In the genomic region with DNA sequence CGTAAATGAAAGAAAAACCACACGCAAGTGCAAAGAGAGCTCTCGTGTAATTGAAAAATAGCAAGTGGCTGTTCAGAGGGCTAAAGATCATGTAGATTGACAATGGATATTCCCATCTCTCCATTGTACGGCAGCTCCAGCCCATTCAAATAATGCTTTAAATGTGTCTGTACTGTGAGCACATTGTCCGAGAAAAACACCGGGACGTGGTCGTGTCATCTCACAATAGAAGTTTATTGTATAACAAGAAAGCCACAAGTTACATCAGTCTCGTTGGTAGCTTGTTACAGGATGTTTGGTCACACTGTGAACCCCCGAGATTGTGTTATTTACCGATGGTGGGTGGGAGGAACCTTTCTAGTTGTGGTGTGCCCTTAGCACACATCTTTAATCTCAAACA, we compare ENCODE assay signal across 8 mouse cellular contexts. TPM values are rescaled to one million over a fixed set of nuclear protein-coding genes. Genes with fewer than 3 reads are reported as not detected.
DNase-seq lines count a peak whose midpoint lies in the region; ATAC-seq and TF ChIP-seq lines count a peak whose summit lies in the region.

No protein-coding gene starts in this region.

- ATAC-seq in hindbrain, embryonic 15.5 days (ENCODE audit: low FRiP score, low read depth): no peak
- peak; percentile 30 for ATAC-seq in midbrain, embryonic 16.5 days

- no peaks in the 10 kb centered on the region for H3K27me3 ChIP-seq in kidney, adult 2 months (replicated peaks; ENCODE audit: control insufficient read depth, insufficient read depth, low read length)
- H3K27me3 ChIP-seq in hindbrain, embryonic 15.5 days: no peaks in the 10 kb centered on the region
- no peaks in the 10 kb centered on the region for H3K27me3 ChIP-seq in midbrain, embryonic 16.5 days (ENCODE audit: control insufficient read depth, insufficient read depth, low read depth, low read length)

- peak overlapping the region; percentile 51 for H3K27ac ChIP-seq in kidney, adult 2 months (ENCODE audit: insufficient read depth, low read depth, low read length)
- H3K27ac ChIP-seq in hindbrain, embryonic 15.5 days (replicated peaks): peak overlapping the region; percentile 88
- H3K27ac ChIP-seq in midbrain, embryonic 16.5 days (ENCODE audit: low read length): peak overlapping the region; percentile 87

- DNase-seq in kidney, adult 2 months: no peak
- no peak for DNase-seq in kidney, postnatal 25 days
- DNase-seq in NIH3T3 (ENCODE audit: low read depth): peak; percentile 24
- DNase-seq in urinary bladder, postnatal 4 days (ENCODE audit: low spot score in 2 of 2): no peak
- DNase-seq in left cerebral cortex, postnatal 36 days (ENCODE audit: low spot score in 2 of 2): no peak
- no peak for DNase-seq in lung, adult 18-20 months

- no peaks in the 10 kb centered on the region; the same call in 1 of the 2 replicates for H3K36me3 ChIP-seq in kidney, adult 2 months (ENCODE audit: control insufficient read depth, insufficient read depth, low read length)
- H3K36me3 ChIP-seq in hindbrain, embryonic 15.5 days: peaks cover 23% of the 10 kb centered on the region
- peaks cover 11% of the 10 kb centered on the region for H3K36me3 ChIP-seq in midbrain, embryonic 16.5 days (ENCODE audit: control insufficient read depth, insufficient read depth, low read length)

- H3K9ac ChIP-seq in hindbrain, embryonic 15.5 days: peak overlapping the region; percentile 86
- H3K9ac ChIP-seq in midbrain, embryonic 16.5 days (ENCODE audit: low read depth, low read length): peak overlapping the region; percentile 82

- H3K4me2 ChIP-seq in hindbrain, embryonic 15.5 days: peak overlapping the region; percentile 84
- peak overlapping the region; percentile 85 for H3K4me2 ChIP-seq in midbrain, embryonic 16.5 days (ENCODE audit: low read length)

- no peak for TF ChIP-seq POLR2A in kidney, adult 2 months (IDR thresholded peaks at IDR 0.05; ENCODE audit: low read depth, low read length)

- H3K4me3 ChIP-seq in kidney, adult 2 months (ENCODE audit: insufficient read depth, low read depth, low read length): peak overlapping the region; percentile 82
- peak overlapping the region; percentile 72 for H3K4me3 ChIP-seq in hindbrain, embryonic 15.5 days
- H3K4me3 ChIP-seq in midbrain, embryonic 16.5 days (ENCODE audit: low read depth, low read length): peak overlapping the region; percentile 76

- 2% methylated on average over 11 of the region's 11 CpGs for WGBS in kidney, adult 2 months
- 6% methylated on average over 11 of the region's 11 CpGs for WGBS in hindbrain, embryonic 15.5 days
- 6% methylated on average over 11 of the region's 11 CpGs for WGBS in midbrain, embryonic 16.5 days

- no peak for TF ChIP-seq CTCF in kidney, adult 2 months (conservative IDR thresholded peaks at IDR 0.05; ENCODE audit: insufficient read depth, insufficient read length, low read depth, low read length)

- peaks cover 2% of the 10 kb centered on the region; the same call in 1 of the 2 replicates for H3K4me1 ChIP-seq in kidney, adult 2 months (ENCODE audit: control insufficient read depth, insufficient read depth, low read length)
- H3K4me1 ChIP-seq in hindbrain, embryonic 15.5 days (replicated peaks): peaks cover 25% of the 10 kb centered on the region
- H3K4me1 ChIP-seq in midbrain, embryonic 16.5 days (ENCODE audit: control insufficient read depth, insufficient read depth, low read length): peaks cover 21% of the 10 kb centered on the region

- no peaks in the 10 kb centered on the region for H3K9me3 ChIP-seq in hindbrain, embryonic 15.5 days
- no peaks in the 10 kb centered on the region for H3K9me3 ChIP-seq in midbrain, embryonic 16.5 days (replicated peaks; ENCODE audit: control insufficient read depth, low read length, poor library complexity, severe bottlenecking)

- intact Hi-C loops in left cerebral cortex, postnatal 36 days (cut with DNase I): no loop called here

RNA-seq across cellular contexts. Expression of gene Ppil3, which starts 0.6 kb away (rescaled TPM):
- polyA plus RNA-seq in kidney, adult 2 months (2012; rRNA removed): 18.4 and 25.5 TPM in 2 replicates
- 51.8 and 52.4 TPM in 2 replicates for polyA plus RNA-seq in hindbrain, embryonic 15.5 days (2015; fragmentation: Nextera tagmentation; extraction: Ambion mirVana)
- polyA plus RNA-seq in midbrain, embryonic 16.5 days (2015; fragmentation: Nextera tagmentation; extraction: Ambion mirVana): 49.8 and 50.2 TPM in 2 replicates
- total RNA-seq in left cerebral cortex, postnatal 36 days (2021): 10 to 100 TPM; 27.1 to 27.9 TPM

RNA-seq across cellular contexts. Expression of gene Nif3l1, which starts 0.9 kb away (rescaled TPM):
- 19.7 and 21.3 TPM in 2 replicates for polyA plus RNA-seq in kidney, adult 2 months (2012; rRNA removed)
- 48.7 and 50.5 TPM in 2 replicates for polyA plus RNA-seq in hindbrain, embryonic 15.5 days (2015; fragmentation: Nextera tagmentation; extraction: Ambion mirVana)
- polyA plus RNA-seq in midbrain, embryonic 16.5 days (2015; fragmentation: Nextera tagmentation; extraction: Ambion mirVana): 56.9 and 57.5 TPM in 2 replicates
- total RNA-seq in left cerebral cortex, postnatal 36 days (2021): 10 to 100 TPM; 15.9 to 21.6 TPM

RNA-seq across cellular contexts. Expression of gene Clk1, which starts 22.0 kb away (rescaled TPM):
- 35.1 and 45.9 TPM in 2 replicates for polyA plus RNA-seq in kidney, adult 2 months (2012; rRNA removed)
- polyA plus RNA-seq in hindbrain, embryonic 15.5 days (2015; fragmentation: Nextera tagmentation; extraction: Ambion mirVana): 145 and 151 TPM in 2 replicates
- polyA plus RNA-seq in midbrain, embryonic 16.5 days (2015; fragmentation: Nextera tagmentation; extraction: Ambion mirVana): 178 and 188 TPM in 2 replicates
- total RNA-seq in left cerebral cortex, postnatal 36 days (2021): 100 to 1,000 TPM in 1 of 2 experiments, 10 to 100 TPM in 1; 81.3 to 117 TPM

RNA-seq across cellular contexts. Expression of gene Bzw1, which starts 53.2 kb away (rescaled TPM):
- 24.8 and 32.2 TPM in 2 replicates for polyA plus RNA-seq in kidney, adult 2 months (2012; rRNA removed)
- 314 and 328 TPM in 2 replicates for polyA plus RNA-seq in hindbrain, embryonic 15.5 days (2015; fragmentation: Nextera tagmentation; extraction: Ambion mirVana)
- 346 and 351 TPM in 2 replicates for polyA plus RNA-seq in midbrain, embryonic 16.5 days (2015; fragmentation: Nextera tagmentation; extraction: Ambion mirVana)
- 100 to 1,000 TPM; 138 to 161 TPM for total RNA-seq in left cerebral cortex, postnatal 36 days (2021)

RNA-seq across cellular contexts. Expression of gene Orc2, which starts 59.0 kb away (rescaled TPM):
- 7.0 and 8.7 TPM in 2 replicates for polyA plus RNA-seq in kidney, adult 2 months (2012; rRNA removed)
- 21.7 and 22.3 TPM in 2 replicates for polyA plus RNA-seq in hindbrain, embryonic 15.5 days (2015; fragmentation: Nextera tagmentation; extraction: Ambion mirVana)
- 15.1 and 17.2 TPM in 2 replicates for polyA plus RNA-seq in midbrain, embryonic 16.5 days (2015; fragmentation: Nextera tagmentation; extraction: Ambion mirVana)
- 10 to 100 TPM; 29.6 to 32.4 TPM for total RNA-seq in left cerebral cortex, postnatal 36 days (2021)
